Mouse (Mus musculus): ENCODE data around the gene Slc2a9.
A peak's percentile ranks its signal among the peaks of the same experiment; 100 is the strongest.

Gene Slc2a9

GRCm38 (mm10) chr5:38372369-38372768 is 130.6 kb downstream of the Slc2a9 start:
- no peak for DNase-seq (ENCODE audit: low read depth, low spot score)

DNA sequence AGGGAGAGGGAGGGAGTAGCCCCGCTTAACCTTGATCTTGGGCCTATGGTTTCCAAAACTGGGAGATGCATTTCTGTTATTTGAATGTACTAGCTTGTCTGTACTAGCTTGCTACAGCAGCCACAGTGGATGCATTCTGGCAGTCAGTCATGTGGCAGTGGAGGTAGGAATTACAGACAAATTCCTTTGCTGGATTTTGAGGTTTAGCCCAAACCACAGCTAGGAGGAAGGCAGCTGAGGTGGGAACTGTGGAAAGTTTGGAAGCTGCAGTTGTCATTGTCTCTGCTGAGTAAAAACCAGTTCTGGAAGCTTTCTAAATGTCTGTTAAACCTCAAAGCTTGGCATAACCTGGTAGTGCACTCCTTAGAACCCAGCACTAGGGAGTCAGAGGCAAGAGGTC is 131.6 kb downstream of the Slc2a9 start:
- no peak for DNase-seq (ENCODE audit: low read depth, low spot score)

DNA sequence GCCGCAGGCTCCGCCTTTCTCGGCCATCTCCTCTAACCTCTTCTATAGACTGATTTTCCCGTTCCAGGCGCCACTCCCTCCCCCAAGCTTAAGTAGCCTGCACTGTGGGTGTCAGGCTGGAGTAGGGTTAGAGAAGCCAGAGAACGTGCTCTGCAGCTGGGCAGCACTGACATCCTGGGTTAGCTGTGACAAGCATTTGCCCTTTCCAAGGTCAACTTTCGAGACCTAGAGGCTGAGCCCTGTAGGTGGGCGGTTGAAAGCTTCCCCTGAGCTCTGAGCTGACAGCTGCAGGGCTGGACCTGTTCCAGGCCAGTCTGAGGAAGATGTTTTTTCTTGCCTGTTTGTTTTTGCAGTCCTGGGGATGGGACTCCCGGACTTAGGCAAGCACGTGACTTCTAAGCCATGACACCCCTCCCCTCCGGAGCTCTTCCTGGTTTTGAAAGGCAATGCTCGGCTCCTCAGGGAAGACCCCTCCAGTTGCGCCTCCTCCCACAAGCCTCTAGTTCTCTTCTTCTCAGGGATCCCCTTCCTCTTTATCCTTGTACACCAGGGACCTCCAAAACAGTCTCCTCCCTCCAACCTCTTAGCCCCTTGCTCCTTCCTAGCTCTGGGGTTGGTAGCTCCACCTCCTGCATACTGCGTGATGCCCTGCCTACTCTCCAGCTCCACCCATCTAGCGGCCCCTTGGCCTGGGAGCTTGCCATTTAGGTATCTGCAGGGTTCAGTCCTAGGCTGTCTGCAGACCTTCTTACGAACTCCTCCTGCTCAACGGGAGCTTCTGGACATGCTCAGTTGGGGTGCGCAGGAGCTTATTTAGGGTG is 136.1 kb downstream of the Slc2a9 start:
- DNase-seq (ENCODE audit: low read depth, low spot score), result no peak

DNA sequence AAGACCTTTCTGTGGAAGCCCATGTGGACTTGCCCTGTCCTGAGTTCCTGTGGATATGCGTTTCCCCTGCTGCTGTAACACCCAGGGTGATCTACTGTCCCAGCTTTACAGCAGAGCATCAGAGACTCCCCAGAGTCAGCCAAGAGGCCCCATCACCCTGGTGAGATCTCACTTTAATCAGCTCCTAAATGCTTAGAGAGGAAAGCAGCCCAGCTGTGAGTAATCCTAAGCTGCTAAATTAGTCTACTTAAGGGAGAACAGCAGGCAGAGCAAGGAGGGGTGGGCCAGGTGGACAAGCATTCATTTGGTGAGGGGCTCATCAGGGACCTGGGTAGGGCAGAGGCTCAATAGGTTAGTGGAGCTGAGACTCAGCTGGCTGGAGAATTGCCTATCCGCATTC is 137.4 kb downstream of the Slc2a9 start:
- DNase-seq (ENCODE audit: low read depth, low spot score), result peak; percentile 24

DNA sequence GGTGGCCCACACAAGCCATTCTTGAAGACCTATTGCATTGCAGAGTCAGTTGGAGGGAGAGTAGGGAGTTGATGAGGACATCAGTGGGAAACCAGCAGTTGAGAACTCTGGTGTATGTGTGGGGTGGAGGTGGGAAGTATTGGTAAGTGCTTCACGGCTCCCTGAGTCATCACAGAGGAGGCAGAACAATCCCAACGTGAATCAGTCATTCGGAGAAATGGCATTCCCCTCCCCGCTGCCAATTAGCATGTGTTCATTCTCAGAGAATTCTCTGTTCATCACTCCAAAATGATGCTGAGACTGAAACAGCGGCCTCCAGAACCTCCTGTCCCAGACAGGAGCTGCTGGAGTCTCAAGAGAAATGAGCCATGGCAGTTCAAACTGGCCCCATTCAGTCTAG is 138.5 kb downstream of the Slc2a9 start:
- no peak for DNase-seq (ENCODE audit: low read depth, low spot score)

- DNase-seq (ENCODE audit: low read depth, low spot score), result no peak
Observed at GRCm38 (mm10) chr5:38359716-38360115, 143.2 kb downstream of the Slc2a9 start.

GRCm38 (mm10) chr5:38356927-38357326 is 146.0 kb downstream of the Slc2a9 start:
- no peak for DNase-seq (ENCODE audit: low read depth, low spot score)

- DNase-seq (ENCODE audit: low read depth, low spot score), result no peak
Observed at GRCm38 (mm10) chr5:38350351-38350929, 152.5 kb downstream of the Slc2a9 start.

GRCm38 (mm10) chr5:38346646-38347432 is 156.1 kb downstream of the Slc2a9 start:
- no peak for DNase-seq (ENCODE audit: low read depth, low spot score)

DNA sequence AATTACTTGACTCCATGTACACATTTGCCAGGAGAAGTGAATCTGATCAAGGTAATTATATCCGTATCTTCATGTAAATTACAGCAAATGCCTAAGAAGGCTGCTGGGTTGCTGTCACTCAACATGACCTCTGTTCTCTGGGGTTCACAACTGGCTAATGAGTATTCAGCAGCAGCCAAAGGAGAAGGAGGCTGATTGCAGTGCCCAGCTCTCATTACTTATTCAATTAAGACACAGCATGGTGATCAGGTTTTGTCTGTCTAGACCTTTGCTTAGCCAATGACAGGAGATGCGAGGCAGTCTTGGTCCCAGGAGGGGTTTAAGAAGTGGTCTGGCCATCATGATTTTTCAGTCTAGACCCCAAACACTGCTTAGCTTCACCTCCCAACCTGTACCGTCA is 159.8 kb downstream of the Slc2a9 start:
- no peak for DNase-seq (ENCODE audit: low read depth, low spot score)

- no peak for DNase-seq (ENCODE audit: low read depth, low spot score)
Observed at GRCm38 (mm10) chr5:38334582-38334981, 168.4 kb downstream of the Slc2a9 start.

DNA sequence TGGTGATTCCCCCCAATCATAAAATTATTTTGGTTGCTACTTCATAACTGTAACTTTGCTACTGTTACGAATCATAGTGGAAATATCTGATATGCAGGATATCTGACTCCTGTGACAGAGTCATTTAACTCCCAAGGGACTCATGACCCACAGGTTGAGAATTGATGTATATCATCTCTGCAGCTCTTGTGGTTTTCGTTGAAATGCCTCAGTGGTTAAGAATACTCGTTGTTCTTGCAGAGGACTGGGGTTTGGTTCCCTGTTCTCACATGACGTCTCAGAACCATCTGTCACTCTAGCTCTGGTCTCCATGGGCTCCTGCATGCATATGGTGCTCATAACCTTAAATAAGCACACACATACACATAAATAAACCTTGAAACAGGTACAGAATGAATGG is 169.6 kb downstream of the Slc2a9 start:
- DNase-seq (ENCODE audit: low read depth, low spot score), result no peak

- no peak for DNase-seq (ENCODE audit: low read depth, low spot score)
Observed at GRCm38 (mm10) chr5:38318966-38319786, 183.8 kb downstream of the Slc2a9 start, which contains the start of gene Drd5. Gene Drd5, plus strand, starts transcription at chr5:38319367.

DNA sequence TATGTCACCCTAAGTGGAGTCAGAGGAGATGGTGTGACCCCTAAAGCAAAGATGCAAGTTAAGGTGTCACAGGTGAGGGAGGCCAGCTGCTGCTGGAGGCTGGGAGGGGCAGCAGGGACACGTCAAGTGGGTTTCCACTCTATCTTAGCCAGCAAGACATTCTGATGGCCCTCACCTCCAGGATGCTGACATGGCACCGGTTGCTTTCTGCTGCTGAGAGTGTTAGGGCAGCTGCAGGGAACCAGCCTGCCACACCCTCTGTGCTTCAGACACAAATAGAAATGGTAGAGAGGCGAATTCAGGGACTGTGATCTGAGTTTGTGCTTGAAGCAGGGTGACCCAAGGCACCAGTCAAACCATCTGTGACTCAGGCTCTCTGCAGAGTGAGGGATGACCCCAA is 193.1 kb downstream of the Slc2a9 start:
- no peak for DNase-seq (ENCODE audit: low read depth, low spot score)

DNA sequence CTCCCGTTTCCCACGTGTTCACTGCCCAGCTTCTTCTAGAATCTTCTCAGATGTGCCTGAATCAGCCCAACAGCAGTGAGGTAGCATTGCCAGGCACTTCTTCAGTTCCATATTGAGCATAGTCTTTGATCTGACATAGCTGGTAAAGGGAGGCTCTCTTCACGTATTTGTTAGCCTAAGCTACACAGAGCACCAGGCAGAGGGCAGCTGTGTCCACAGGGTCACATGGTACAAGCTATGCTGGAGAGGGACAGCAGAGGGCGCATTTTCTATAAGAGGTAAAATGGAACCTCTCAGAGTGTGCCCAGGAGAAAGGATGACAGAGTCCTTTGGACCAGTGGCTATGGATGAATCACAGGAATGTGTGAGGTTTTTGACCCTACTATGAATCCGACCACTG is 194.1 kb downstream of the Slc2a9 start:
- DNase-seq (ENCODE audit: low read depth, low spot score), result peak; percentile 42

DNA sequence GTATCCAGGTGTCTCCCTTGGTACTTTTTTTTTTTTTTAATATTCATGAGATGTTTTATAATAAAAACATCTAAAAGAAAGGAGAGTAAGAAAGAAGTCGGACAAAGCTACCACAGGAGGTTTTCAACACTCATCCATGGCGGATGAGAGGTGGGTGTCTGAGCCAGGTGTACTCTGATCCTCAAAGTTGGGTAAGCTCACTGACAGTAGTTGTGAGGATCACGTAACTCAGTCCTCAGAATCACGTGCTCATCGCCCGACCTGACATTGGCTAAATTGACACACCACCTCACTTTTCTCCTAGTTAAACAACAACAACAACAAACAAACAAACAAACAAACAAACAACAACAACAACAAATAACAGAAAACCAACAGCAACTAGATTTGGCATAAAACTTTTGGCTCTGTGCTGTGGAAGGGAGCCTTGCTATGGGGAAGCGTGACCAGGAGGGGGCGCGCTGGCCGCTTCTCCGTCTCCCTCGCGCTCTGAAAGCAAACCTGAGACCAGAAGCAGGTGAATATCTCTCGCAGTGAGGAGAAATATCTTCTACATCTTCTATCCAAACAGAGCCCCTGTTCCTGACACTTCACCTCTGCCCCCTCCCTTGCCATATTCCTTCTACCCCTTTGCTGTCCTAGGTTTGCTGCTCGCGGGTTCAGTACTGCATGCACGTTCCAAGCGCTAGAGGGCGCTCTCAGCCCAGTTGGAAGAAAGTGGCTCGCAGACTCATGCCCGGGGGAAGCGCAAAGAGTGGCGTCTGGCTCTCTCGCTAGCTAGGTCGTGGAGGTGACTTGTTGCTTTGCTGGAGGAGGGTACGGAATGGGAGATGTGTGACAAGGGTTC is 195.5 kb downstream of the Slc2a9 start:
- DNase-seq (ENCODE audit: low read depth, low spot score), result peak; percentile 83

- no peak for DNase-seq (ENCODE audit: low read depth, low spot score)
Observed at GRCm38 (mm10) chr5:38305241-38305640, 197.7 kb downstream of the Slc2a9 start.

- DNase-seq (ENCODE audit: low read depth, low spot score), result no peak
Observed at GRCm38 (mm10) chr5:38302651-38303050, 200.3 kb downstream of the Slc2a9 start.

GRCm38 (mm10) chr5:38301761-38302411 is 201.1 kb downstream of the Slc2a9 start:
- DNase-seq (ENCODE audit: low read depth, low spot score), result no peak
